Mouse (Mus musculus) hindbrain, embryonic 16.5 days (tissue): Measurements from ENCODE around the gene Gm2663. TPM values are rescaled to one million over a fixed set of nuclear protein-coding genes. Genes with fewer than 3 reads are reported as not detected.
"Not testable (repeated sequence)": the region's sequence is repeated elsewhere in the genome, so short reads cannot be mapped to it uniquely, and the experiment has no call there.

Experiments
- ATAC-seq: fragments of 200-750 bp; cut with Nextera tagmentation; 2 replicates; pipeline ENCODE4 v1.8.0; 2017; ENCODE audit warnings: moderate TSS enrichment, moderate library complexity
- H3K27ac ChIP-seq: fragments of 300-500 bp; sonication (generic); 2 replicates; pipeline ENCODE4 v1.5.1; 2014; ENCODE audit warnings: low read depth, mild to moderate bottlenecking, control low read depth, low read length, moderate library complexity
- H3K27me3 ChIP-seq: fragments of 300-500 bp; sonication (generic); replicated peaks from 2 replicates; pipeline ENCODE4 v1.6.1; 2014; ENCODE audit warnings: low read length; ENCODE audit not compliant: control insufficient read depth, insufficient read depth
- H3K36me3 ChIP-seq: fragments of 300-500 bp; sonication (generic); 2 replicates; pipeline ENCODE4 v1.6.1; 2014; ENCODE audit warnings: mild to moderate bottlenecking, low read length, moderate library complexity, mixed read lengths; ENCODE audit not compliant: control insufficient read depth, insufficient read depth
- H3K4me1 ChIP-seq: fragments of 300-500 bp; sonication (generic); 2 replicates; pipeline ENCODE4 v1.6.1; 2014; ENCODE audit warnings: low read depth, low read length; ENCODE audit not compliant: control insufficient read depth, insufficient read depth
- H3K4me2 ChIP-seq: fragments of 300-500 bp; sonication (generic); 2 replicates; pipeline ENCODE4 v1.6.1; 2014; ENCODE audit warnings: mild to moderate bottlenecking, low read length, control low read depth, moderate library complexity
- H3K4me3 ChIP-seq: fragments of 300-500 bp; sonication (generic); 2 replicates; pipeline ENCODE4 v1.5.1; 2014; ENCODE audit warnings: mild to moderate bottlenecking, low read length, control low read depth, moderate library complexity
- H3K9ac ChIP-seq: fragments of 300-500 bp; sonication (generic); 2 replicates; pipeline ENCODE4 v1.6.1; 2014; ENCODE audit warnings: low read depth, mild to moderate bottlenecking, control low read depth, low read length, moderate library complexity
- H3K9me3 ChIP-seq: fragments of 300-500 bp; sonication (generic); 2 replicates; pipeline ENCODE4 v1.6.1; 2014; ENCODE audit warnings: mild to moderate bottlenecking, low read length, moderate library complexity; ENCODE audit not compliant: control insufficient read depth
- WGBS: fragments of 180-500 bp; shearing (Covaris S2); extraction: QIAGEN DNeasy Blood & Tissue Kit; methylation state at CpG from one replicate; pipeline ENCODE4 v1.1.7; 2014; 5-methylcytosine and 5-hydroxymethylcytosine counted together
- polyA plus RNA-seq: library from polyadenylated mRNA; unstranded; fragments of >200 nt; fragmentation: Nextera tagmentation; extraction: Ambion mirVana; gene quantifications from 2 replicates; pipeline ENCODE4 v1.2.1, GENCODE M21; 2015

Gm2663 gene
- polyA plus RNA-seq, result not detected in 2 replicates

DNA sequence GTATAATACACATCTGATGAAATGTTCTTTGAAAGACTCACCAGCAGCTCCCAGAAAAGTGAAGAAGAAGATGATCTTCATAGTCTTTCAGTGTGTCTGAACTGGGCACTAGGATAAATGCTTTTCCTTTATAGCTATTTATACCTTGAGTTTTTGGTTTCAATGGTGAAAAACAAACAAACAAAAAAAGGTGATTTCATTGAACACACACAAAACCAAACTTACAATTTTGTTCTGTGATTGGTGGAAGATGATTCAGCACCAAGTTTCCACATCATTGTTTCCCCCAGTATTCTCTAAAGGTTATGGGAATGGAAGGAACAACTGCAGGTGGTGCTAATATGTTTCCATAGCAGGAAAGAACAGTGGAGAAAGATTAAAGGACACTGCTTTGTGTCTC lies at the start of gene Gm2663:
Gm2663 (minus strand) TSS at position 101 of the 400 bp plus-strand sequence.
- not testable (repeated sequence) for H3K4me1 ChIP-seq, H3K27me3 ChIP-seq, H3K9me3 ChIP-seq, H3K36me3 ChIP-seq, H3K4me2 ChIP-seq, H3K27ac ChIP-seq, H3K4me3 ChIP-seq, H3K9ac ChIP-seq, ATAC-seq

DNA sequence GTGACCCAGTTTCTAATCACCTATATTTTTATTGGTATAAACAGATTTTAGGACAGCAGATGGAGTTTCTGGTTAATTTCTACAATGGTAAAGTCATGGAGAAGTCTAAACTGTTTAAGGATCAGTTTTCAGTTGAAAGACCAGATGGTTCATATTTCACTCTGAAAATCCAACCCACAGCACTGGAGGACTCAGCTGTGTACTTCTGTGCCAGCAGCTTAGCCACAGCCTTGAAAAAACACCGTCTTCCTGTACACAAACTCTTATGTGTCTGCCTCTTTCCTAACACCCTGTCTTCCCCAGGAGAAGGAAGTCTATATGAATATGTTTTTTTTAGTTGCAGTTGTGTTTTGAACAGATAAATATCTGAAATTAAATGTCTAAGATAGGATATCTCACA lies 49.3 kb upstream of the Gm2663 start:
- Histone ChIP-seq H3K27me3 (no peaks in the 10 kb centered on the region), H3K4me1 (no peaks in the 10 kb centered on the region), H3K9ac (no peak overlapping the region), H3K9me3 (no peaks in the 10 kb centered on the region), H3K4me3 (no peak overlapping the region), H3K27ac (no peak overlapping the region), H3K4me2 (no peak overlapping the region), H3K36me3 (no peaks in the 10 kb centered on the region)
- no peak for ATAC-seq
- 88% methylated on average over 1 of the region's 1 CpGs for WGBS

DNA sequence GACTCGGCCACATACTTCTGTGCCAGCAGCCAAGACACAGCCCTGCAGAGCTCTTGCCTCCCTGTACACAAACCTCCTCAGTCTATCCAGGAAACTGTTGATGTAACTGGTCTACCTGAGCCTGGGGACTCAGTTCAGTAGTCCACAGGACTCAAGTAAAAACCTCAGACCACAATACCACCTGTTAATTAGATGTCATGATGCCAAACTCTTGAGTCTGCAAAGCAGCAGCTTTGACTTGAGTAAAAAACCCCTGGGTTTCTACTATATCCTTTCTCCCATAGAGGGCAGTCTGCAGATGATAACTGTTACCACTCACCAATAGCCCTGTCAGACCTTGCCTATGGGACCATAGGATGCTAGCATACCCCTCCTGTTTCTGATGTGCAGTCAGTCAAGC lies 48.7 kb upstream of the Gm2663 start:
- Histone ChIP-seq H3K27me3 (no peaks in the 10 kb centered on the region), H3K9ac (no peak overlapping the region), H3K4me2 (no peak overlapping the region), H3K4me1 (no peaks in the 10 kb centered on the region), H3K4me3 (no peak overlapping the region), H3K27ac (no peak overlapping the region), H3K36me3 (no peaks in the 10 kb centered on the region), H3K9me3 (no peaks in the 10 kb centered on the region)
- 86% methylated on average over 1 of the region's 1 CpGs for WGBS
- ATAC-seq, result no peak

DNA sequence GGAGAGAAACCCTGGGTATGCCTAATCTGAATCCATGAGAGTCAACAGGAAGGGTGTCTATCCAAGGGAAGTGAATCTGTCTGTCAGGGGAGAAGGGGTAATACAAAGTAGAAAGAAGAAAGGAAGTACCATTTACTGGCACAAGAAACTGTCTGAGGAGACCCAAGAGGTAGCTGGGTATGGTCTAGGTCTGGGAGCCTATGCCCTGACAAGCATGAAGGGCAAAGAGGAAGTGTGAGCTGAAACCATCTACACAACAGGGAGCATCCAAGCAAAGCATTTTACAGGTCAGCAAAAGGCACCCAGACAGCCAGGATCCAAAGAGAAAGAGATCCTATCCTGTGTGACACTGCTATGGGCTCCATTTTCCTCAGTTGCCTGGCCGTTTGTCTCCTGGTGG lies 47.9 kb upstream of the Gm2663 start:
- Histone ChIP-seq H3K9ac (no peak overlapping the region), H3K36me3 (no peaks in the 10 kb centered on the region), H3K4me3 (no peak overlapping the region), H3K4me1 (no peaks in the 10 kb centered on the region), H3K27me3 (no peaks in the 10 kb centered on the region), H3K9me3 (no peaks in the 10 kb centered on the region), H3K4me2 (no peak overlapping the region), H3K27ac (no peak overlapping the region)
- no peak for ATAC-seq
- WGBS, result 92% methylated on average over 1 of the region's 1 CpGs

DNA sequence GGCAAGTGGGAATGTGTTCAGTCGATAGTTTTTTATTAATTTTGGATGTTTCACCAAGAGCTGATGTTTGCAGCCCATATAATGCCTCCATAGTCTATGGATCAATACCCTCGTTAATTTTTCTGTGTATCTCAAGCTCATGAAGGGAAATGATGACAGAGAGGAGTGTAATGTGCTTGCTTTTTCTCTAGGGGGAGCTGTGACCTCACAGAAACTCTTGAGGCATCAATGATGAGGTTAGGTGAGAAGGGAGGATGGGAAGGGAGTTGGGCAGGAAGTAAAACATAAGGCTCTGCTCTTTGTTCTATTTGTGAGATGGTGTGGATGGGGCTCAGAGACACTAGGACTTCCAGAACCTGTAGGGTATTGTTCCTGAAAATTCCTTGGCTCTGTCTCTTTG lies 47.3 kb upstream of the Gm2663 start:
- Histone ChIP-seq H3K9ac (no peak overlapping the region), H3K4me1 (no peaks in the 10 kb centered on the region), H3K9me3 (no peaks in the 10 kb centered on the region), H3K36me3 (no peaks in the 10 kb centered on the region), H3K4me2 (no peak overlapping the region), H3K27ac (no peak overlapping the region), H3K27me3 (no peaks in the 10 kb centered on the region), H3K4me3 (no peak overlapping the region)
- 60% methylated on average over 2 of the region's 2 CpGs for WGBS
- no peak for ATAC-seq

DNA sequence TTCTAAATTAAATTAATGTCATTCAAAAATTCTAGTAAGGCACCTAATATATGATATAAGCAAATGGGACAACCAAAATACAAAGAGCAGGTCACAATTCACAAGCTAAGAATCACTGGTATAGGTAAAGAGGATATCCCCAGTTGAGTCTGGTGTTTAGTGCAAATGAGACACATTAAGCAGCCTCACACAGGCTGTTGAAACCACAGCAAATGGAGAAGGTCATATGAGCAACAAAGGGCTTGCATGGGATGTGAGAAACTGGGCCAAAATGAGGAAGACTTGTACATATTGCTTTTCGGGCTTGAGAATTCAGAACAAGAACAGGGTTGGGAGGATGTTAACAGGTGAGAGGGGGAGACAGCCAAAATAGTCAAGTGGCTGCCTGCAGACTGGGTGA lies 45.5 kb upstream of the Gm2663 start:
- Histone ChIP-seq H3K4me1 (no peaks in the 10 kb centered on the region), H3K4me2 (no peak overlapping the region), H3K4me3 (no peak overlapping the region), H3K9ac (no peak overlapping the region), H3K27me3 (no peaks in the 10 kb centered on the region), H3K36me3 (no peaks in the 10 kb centered on the region), H3K27ac (no peak overlapping the region), H3K9me3 (no peaks in the 10 kb centered on the region)
- WGBS, result 92% methylated on average over 1 of the region's 1 CpGs
- no peak for ATAC-seq

DNA sequence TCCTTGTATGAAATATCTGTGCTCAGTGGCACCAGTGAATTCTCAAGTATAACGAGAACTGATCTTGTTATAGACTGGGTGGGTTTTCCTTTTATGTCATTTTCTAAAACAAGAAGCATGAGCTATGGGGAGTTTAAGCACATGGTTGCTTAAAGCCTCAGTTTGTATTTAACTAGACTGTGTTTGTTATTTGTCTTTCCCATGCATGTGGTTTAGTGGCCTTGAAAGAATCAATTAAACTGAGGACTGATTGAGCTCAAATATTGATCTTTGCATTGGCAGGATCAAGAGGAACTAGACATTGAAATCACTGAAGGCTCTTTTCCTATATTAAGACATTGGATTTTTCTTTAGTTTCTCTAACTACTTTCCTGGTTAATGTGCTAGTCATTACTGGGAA lies 45.0 kb upstream of the Gm2663 start:
- Histone ChIP-seq H3K9me3 (no peaks in the 10 kb centered on the region), H3K9ac (no peak overlapping the region), H3K4me2 (no peak overlapping the region), H3K27me3 (no peaks in the 10 kb centered on the region), H3K36me3 (no peaks in the 10 kb centered on the region), H3K4me1 (no peaks in the 10 kb centered on the region), H3K4me3 (no peak overlapping the region), H3K27ac (no peak overlapping the region)
- no peak for ATAC-seq
- whole genome bisulfite sequencing, result 82% methylated on average over 1 of the region's 1 CpGs

DNA sequence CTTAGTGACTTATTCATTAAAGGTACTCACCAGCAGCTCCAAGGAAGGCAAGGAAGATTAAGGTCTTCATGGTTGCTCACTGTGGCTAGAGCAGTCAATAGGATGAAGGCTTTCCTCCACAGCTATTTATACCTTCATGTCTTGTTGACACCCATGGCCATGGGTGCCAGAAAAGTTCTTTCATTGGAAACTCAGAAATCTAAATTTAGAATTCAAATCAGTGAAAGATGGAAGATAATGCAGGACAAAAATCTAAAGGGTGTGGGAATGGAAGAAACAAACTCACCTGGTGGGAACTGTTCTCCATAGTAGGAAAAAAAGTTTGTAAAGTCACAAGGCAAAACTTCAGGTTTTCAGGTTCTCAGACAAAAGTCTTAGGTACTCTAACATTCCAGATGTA lies 36.1 kb upstream of the Gm2663 start, which contains the start of gene 2210010C04Rik:
2210010C04Rik (minus strand) TSS at position 101 of the 400 bp plus-strand sequence.
- H3K36me3 ChIP-seq, result no peaks in the 10 kb centered on the region
- no peak within 1 kb of the TSS for H3K9ac ChIP-seq
- H3K27ac ChIP-seq, result no peak within 1 kb of the TSS
- H3K9me3 ChIP-seq, result no peaks in the 10 kb centered on the region
- H3K4me2 ChIP-seq, result no peak within 1 kb of the TSS
- H3K4me3 ChIP-seq, result no peak within 1 kb of the TSS
- H3K4me1 ChIP-seq, result no peaks in the 10 kb centered on the region
- no peaks in the 10 kb centered on the region for H3K27me3 ChIP-seq
- ATAC-seq, result no peak

DNA sequence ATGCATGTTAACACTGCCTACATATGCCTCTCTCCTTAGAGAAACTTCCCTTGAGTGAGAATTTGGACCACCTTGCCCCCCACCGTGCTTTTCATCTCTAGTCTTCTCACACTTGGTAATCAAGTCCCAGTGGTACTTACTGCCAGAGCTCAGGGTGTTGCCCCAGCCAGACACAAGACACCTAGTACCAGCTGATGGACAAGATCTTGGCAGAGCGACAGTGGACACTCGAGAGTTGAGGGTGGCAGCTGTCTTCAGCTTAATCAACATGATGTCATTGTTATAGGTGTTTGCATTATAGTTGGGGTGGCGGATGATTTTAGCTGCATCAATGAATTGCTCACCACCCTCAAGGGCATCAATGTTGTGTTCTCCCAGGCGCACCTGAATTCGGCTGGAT lies 33.5 kb upstream of the Gm2663 start:
- Histone ChIP-seq H3K9ac (no peak overlapping the region), H3K27me3 (no peaks in the 10 kb centered on the region), H3K27ac (no peak overlapping the region), H3K9me3 (no peaks in the 10 kb centered on the region), H3K4me2 (no peak overlapping the region), H3K4me3 (no peak overlapping the region), H3K4me1 (no peaks in the 10 kb centered on the region), H3K36me3 (no peaks in the 10 kb centered on the region)
- WGBS, result 80% methylated on average over 6 of the region's 6 CpGs
- no peak for ATAC-seq

DNA sequence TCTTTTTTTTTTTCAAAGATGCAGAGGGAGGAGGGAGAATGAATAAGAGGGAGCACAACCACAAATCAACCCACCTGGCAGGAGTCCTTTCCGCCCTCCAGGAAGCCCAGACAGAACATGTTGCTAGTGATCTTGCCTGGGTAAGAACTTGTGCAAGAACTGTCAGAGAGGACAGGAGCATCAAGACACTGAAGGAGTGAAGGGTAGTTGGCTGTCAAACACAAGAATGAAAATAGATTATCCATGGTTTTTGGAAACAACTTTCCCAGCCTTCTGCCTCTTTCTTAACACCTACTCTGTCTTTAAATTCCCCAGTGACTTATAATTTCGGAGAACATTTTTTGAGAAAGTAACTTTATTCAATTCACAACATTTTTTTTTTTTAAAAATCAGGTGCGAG lies 33.0 kb upstream of the Gm2663 start:
- H3K4me3 ChIP-seq, result no peak overlapping the region
- no peaks in the 10 kb centered on the region for H3K4me1 ChIP-seq
- H3K9ac ChIP-seq, result no peak overlapping the region
- 87% methylated on average over 3 of the region's 3 CpGs for WGBS
- no peak for ATAC-seq
- no peaks in the 10 kb centered on the region for H3K27me3 ChIP-seq
- H3K4me2 ChIP-seq, result no peak overlapping the region
- H3K36me3 ChIP-seq, result no peaks in the 10 kb centered on the region
- no peak overlapping the region for H3K27ac ChIP-seq
- H3K9me3 ChIP-seq, result no peaks in the 10 kb centered on the region
